Mouse (Mus musculus) small intestine, adult 2 months (tissue): ENCODE results near the gene C1qa.

Experiments
- CTCF ChIP-seq: fragments of 200-500 bp; IDR thresholded peaks from 2 replicates; pipeline ENCODE4 v1.5.1; 2012; ENCODE audit warnings: low read depth, mild to moderate bottlenecking, control low read depth, inconsistent platforms, low read length, moderate library complexity, mixed read lengths; ENCODE audit not compliant: insufficient replicate concordance, insufficient read length; ENCODE audit errors: extremely low read depth
- POLR2A ChIP-seq: fragments of 200-500 bp; IDR thresholded peaks from 2 replicates; pipeline ENCODE4 v1.6.1; 2012; ENCODE audit warnings: low read depth, mild to moderate bottlenecking, control low read depth, inconsistent platforms, low read length, moderate library complexity

- TF ChIP-seq CTCF = no peak
- no peak for TF ChIP-seq POLR2A
Measured at GRCm38 (mm10) chr4:136878171-136878570, 20.4 kb downstream of the C1qa start.
